Mouse (Mus musculus): Measurements from ENCODE around the gene Zfp503. TPM values are rescaled to one million over a fixed set of nuclear protein-coding genes. Genes with fewer than 3 reads are reported as not detected.
A peak's percentile ranks its signal among the peaks of the same experiment; 100 is the strongest.

Zfp503 gene
- polyA plus RNA-seq, 1 experiment from 2014 or later, result 4.7 TPM

- Histone ChIP-seq H3K9ac (peak overlapping the region; percentile 81), H3K4me3 (peak overlapping the region; percentile 73), H3K4me2 (peak overlapping the region; percentile 85), H3K27me3 (replicated peaks) (peaks cover 34% of the 10 kb centered on the region), H3K4me1 (replicated peaks) (peaks cover 33% of the 10 kb centered on the region), H3K36me3 (no peaks in the 10 kb centered on the region), H3K9me3 (replicated peaks) (no peaks in the 10 kb centered on the region), H3K27ac (ENCODE audit: poor library complexity, severe bottlenecking) (no peak overlapping the region)
- no peak for ATAC-seq (ENCODE audit: insufficient number of reproducible peaks, low FRiP score)
- WGBS, result 4% methylated on average over 49 of the region's 49 CpGs
Measured at GRCm38 (mm10) chr14:21984757-21985425, 4.5 kb downstream of the Zfp503 start.

GRCm38 (mm10) chr14:21983950-21984730, 5.3 kb downstream of the Zfp503 start:
- Histone ChIP-seq H3K9ac (peak overlapping the region; percentile 81), H3K4me2 (peak overlapping the region; percentile 85), H3K9me3 (replicated peaks) (no peaks in the 10 kb centered on the region), H3K36me3 (no peaks in the 10 kb centered on the region), H3K27me3 (replicated peaks) (peaks cover 35% of the 10 kb centered on the region), H3K27ac (ENCODE audit: poor library complexity, severe bottlenecking) (no peak overlapping the region), H3K4me3 (peak overlapping the region; percentile 73), H3K4me1 (replicated peaks) (peaks cover 26% of the 10 kb centered on the region)
- 16% methylated on average over 18 of the region's 18 CpGs for WGBS
- ATAC-seq (ENCODE audit: insufficient number of reproducible peaks, low FRiP score), result no peak

- Histone ChIP-seq H3K36me3 (no peaks in the 10 kb centered on the region), H3K27me3 (replicated peaks) (peaks cover 31% of the 10 kb centered on the region)
- WGBS, result 3% methylated on average over 22 of the region's 22 CpGs
Measured at GRCm38 (mm10) chr14:21983311-21983949, 6.0 kb downstream of the Zfp503 start.

GRCm38 (mm10) chr14:21982592-21983310, 6.7 kb downstream of the Zfp503 start:
- no peaks in the 10 kb centered on the region for H3K9me3 ChIP-seq (replicated peaks)
- H3K4me3 ChIP-seq, result peak overlapping the region; percentile 48
- H3K4me1 ChIP-seq (replicated peaks), result peaks cover 24% of the 10 kb centered on the region
- ATAC-seq (ENCODE audit: insufficient number of reproducible peaks, low FRiP score), result no peak
- H3K4me2 ChIP-seq, result peak overlapping the region; percentile 85
- no peak overlapping the region for H3K27ac ChIP-seq (ENCODE audit: poor library complexity, severe bottlenecking)
- H3K9ac ChIP-seq, result peak overlapping the region; percentile 68
- peaks cover 31% of the 10 kb centered on the region for H3K27me3 ChIP-seq (replicated peaks)
- no peaks in the 10 kb centered on the region for H3K36me3 ChIP-seq
- 3% methylated on average over 38 of the region's 38 CpGs for WGBS

More at GRCm38 (mm10) chr14:21983311-21983949, 6.0 kb downstream of the Zfp503 start:
- Histone ChIP-seq H3K4me1 (replicated peaks) (peaks cover 24% of the 10 kb centered on the region), H3K9me3 (replicated peaks) (no peaks in the 10 kb centered on the region), H3K9ac (peak overlapping the region; percentile 68), H3K4me3 (peak overlapping the region; percentile 48), H3K4me2 (peak overlapping the region; percentile 85), H3K27ac (ENCODE audit: poor library complexity, severe bottlenecking) (no peak overlapping the region)
- no peak for ATAC-seq (ENCODE audit: insufficient number of reproducible peaks, low FRiP score)

GRCm38 (mm10) chr14:21982096-21982591, 7.3 kb downstream of the Zfp503 start:
- H3K27ac ChIP-seq (ENCODE audit: poor library complexity, severe bottlenecking), result no peak overlapping the region
- H3K9ac ChIP-seq, result peak overlapping the region; percentile 68; the same call in 1 of the 2 replicates
- no peak for ATAC-seq (ENCODE audit: insufficient number of reproducible peaks, low FRiP score)
- no peaks in the 10 kb centered on the region for H3K9me3 ChIP-seq (replicated peaks)
- H3K4me2 ChIP-seq, result peak overlapping the region; percentile 85
- H3K27me3 ChIP-seq (replicated peaks), result peaks cover 31% of the 10 kb centered on the region
- peaks cover 24% of the 10 kb centered on the region for H3K4me1 ChIP-seq (replicated peaks)
- no peaks in the 10 kb centered on the region for H3K36me3 ChIP-seq
- H3K4me3 ChIP-seq, result peak overlapping the region; percentile 48
- WGBS, result 25% methylated on average over 14 of the region's 14 CpGs

- Histone ChIP-seq H3K27me3 (replicated peaks) (peaks cover 31% of the 10 kb centered on the region), H3K9ac (no peak overlapping the region; the same call in 1 of the 2 replicates), H3K4me3 (peak overlapping the region; percentile 35), H3K9me3 (replicated peaks) (no peaks in the 10 kb centered on the region), H3K27ac (ENCODE audit: poor library complexity, severe bottlenecking) (no peak overlapping the region), H3K4me1 (replicated peaks) (peaks cover 24% of the 10 kb centered on the region), H3K4me2 (peak overlapping the region; percentile 85), H3K36me3 (no peaks in the 10 kb centered on the region)
- 1% methylated on average over 22 of the region's 22 CpGs for WGBS
- peak; percentile 68 for ATAC-seq (ENCODE audit: insufficient number of reproducible peaks, low FRiP score)
Measured at GRCm38 (mm10) chr14:21981462-21981861, 7.9 kb downstream of the Zfp503 start.

GRCm38 (mm10) chr14:21968978-21969377, 20.4 kb downstream of the Zfp503 start:
- ATAC-seq (ENCODE audit: insufficient number of reproducible peaks, low FRiP score), result no peak
- Histone ChIP-seq H3K9me3 (replicated peaks) (no peaks in the 10 kb centered on the region), H3K9ac (no peak overlapping the region), H3K27me3 (replicated peaks) (0 out of 2 replicates have a peak, but pooled peaks cover 9% of the 10 kb centered on the region), H3K4me2 (no peak overlapping the region), H3K36me3 (no peaks in the 10 kb centered on the region), H3K27ac (ENCODE audit: poor library complexity, severe bottlenecking) (no peak overlapping the region), H3K4me3 (no peak overlapping the region), H3K4me1 (replicated peaks) (no peaks in the 10 kb centered on the region)
- 21% methylated on average over 4 of the region's 4 CpGs for WGBS

- Histone ChIP-seq H3K27ac (ENCODE audit: poor library complexity, severe bottlenecking) (no peak overlapping the region), H3K9ac (no peak overlapping the region), H3K9me3 (replicated peaks) (no peaks in the 10 kb centered on the region), H3K36me3 (no peaks in the 10 kb centered on the region), H3K4me3 (no peak overlapping the region), H3K4me1 (replicated peaks) (no peaks in the 10 kb centered on the region), H3K4me2 (no peak overlapping the region), H3K27me3 (replicated peaks) (0 out of 2 replicates have a peak, but pooled peaks cover 9% of the 10 kb centered on the region)
- WGBS, result 80% methylated on average over 12 of the region's 12 CpGs
- ATAC-seq (ENCODE audit: insufficient number of reproducible peaks, low FRiP score), result no peak
Measured at GRCm38 (mm10) chr14:21967375-21968010, 21.9 kb downstream of the Zfp503 start.

- Histone ChIP-seq H3K4me1 (replicated peaks) (no peaks in the 10 kb centered on the region), H3K9me3 (replicated peaks) (no peaks in the 10 kb centered on the region), H3K9ac (no peak overlapping the region), H3K4me3 (no peak overlapping the region), H3K36me3 (no peaks in the 10 kb centered on the region), H3K27ac (ENCODE audit: poor library complexity, severe bottlenecking) (no peak overlapping the region), H3K27me3 (replicated peaks) (0 out of 2 replicates have a peak, but pooled peaks cover 9% of the 10 kb centered on the region), H3K4me2 (no peak overlapping the region)
- ATAC-seq (ENCODE audit: insufficient number of reproducible peaks, low FRiP score), result no peak
- 67% methylated on average over 5 of the region's 5 CpGs for WGBS
Measured at GRCm38 (mm10) chr14:21966276-21966675, 23.1 kb downstream of the Zfp503 start.

GRCm38 (mm10) chr14:21962381-21963050, 26.9 kb downstream of the Zfp503 start:
- peaks cover 16% of the 10 kb centered on the region for H3K4me1 ChIP-seq (replicated peaks)
- H3K27me3 ChIP-seq (replicated peaks), result 0 out of 2 replicates have a peak, but pooled peaks cover 3% of the 10 kb centered on the region
- H3K27ac ChIP-seq (ENCODE audit: poor library complexity, severe bottlenecking), result no peak overlapping the region
- H3K9ac ChIP-seq, result no peak overlapping the region
- no peak overlapping the region for H3K4me2 ChIP-seq
- 86% methylated on average over 22 of the region's 22 CpGs for WGBS
- H3K36me3 ChIP-seq, result no peaks in the 10 kb centered on the region
- H3K4me3 ChIP-seq, result no peak overlapping the region
- ATAC-seq (ENCODE audit: insufficient number of reproducible peaks, low FRiP score), result no peak
- H3K9me3 ChIP-seq (replicated peaks), result no peaks in the 10 kb centered on the region
